Mouse (Mus musculus) cerebellum, adult (tissue): Measurements from ENCODE around the gene Kcnk12.

ENCODE experiments used
- ATAC-seq: cut with Nextera tagmentation; 2 replicates; pipeline ENCODE4 v1.9.2; 2017; ENCODE audit warnings: mild to moderate bottlenecking, moderate library complexity, mixed read lengths; ENCODE audit not compliant: insufficient number of reproducible peaks, low FRiP score, low TSS enrichment

Kcnk12 gene

DNA sequence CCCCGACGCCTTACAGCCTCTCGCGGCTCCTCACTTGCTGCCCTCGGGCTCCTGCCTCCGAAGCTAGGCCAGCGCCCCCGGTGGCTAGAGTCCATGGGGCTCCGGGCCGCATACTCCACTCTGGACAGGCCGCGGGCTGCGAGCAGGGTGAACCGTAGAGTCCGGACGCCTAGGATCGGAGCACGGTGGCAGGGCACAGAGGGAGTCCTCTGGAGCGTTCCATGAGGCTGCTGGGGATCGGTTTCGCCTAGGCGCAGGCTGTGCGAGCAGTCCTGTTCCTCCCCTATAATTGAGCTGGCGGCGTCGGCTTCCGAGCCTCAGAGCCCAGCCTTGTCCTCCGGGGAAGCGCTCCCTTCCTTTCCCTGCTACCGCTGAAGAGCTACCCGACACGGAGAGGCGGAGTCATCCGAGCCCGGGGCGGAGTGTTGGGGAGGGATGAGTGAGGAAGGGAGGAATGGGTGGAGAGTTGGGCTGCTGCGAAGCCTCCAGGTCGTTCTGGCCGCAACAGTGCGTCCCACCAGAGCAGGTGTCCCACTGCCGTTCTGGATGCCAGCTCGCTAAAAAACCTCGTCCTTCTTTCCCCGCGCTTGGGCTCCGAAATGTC lies at the start of gene Kcnk12:
Kcnk12 (minus strand) TSS at position 307 of the 604 bp plus-strand sequence.
- ATAC-seq: peak; percentile 78

GRCm38 (mm10) chr17:87842156-87842555 lies 44.4 kb upstream of the Kcnk12 start:
- no peak for ATAC-seq

DNA sequence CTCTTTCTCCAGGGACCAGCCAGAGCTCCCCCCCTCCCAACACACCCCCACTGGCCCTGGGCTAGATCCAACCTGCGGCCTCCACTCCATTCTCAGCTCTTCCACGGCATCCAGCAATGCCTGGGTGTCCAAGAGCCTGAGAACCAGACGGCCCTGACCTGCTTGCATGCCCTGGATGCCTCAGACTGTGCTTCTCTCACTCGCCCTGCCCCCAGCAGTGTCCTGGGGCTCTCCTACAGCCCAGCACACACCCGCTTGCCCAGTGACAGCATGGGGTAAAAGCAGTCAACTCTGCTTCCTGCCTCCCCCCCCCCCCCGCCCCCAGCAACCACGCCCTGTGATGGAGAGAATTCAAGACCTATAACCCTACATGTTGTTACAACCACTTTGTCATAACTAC lies 42.3 kb upstream of the Kcnk12 start:
- ATAC-seq: no peak

DNA sequence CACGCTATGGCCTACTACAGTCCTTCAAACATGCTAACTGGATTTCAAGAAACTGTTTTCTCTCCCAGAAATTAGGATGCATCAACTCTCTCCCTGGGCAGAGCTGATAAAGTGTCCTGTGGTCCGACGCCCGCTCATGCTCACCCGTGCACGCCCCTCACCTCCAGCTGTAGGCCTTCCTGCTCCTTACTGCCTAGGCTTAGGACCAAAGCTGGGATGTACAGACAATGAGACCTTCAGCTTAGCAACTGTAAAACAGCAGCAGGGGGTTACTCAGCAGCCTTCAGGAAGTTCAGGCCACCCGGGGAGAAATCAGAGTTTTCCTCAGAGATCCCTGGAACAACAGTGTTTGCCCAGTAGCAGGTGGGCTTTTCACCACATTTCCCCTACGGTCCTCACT lies 37.1 kb upstream of the Kcnk12 start:
- no peak for ATAC-seq

DNA sequence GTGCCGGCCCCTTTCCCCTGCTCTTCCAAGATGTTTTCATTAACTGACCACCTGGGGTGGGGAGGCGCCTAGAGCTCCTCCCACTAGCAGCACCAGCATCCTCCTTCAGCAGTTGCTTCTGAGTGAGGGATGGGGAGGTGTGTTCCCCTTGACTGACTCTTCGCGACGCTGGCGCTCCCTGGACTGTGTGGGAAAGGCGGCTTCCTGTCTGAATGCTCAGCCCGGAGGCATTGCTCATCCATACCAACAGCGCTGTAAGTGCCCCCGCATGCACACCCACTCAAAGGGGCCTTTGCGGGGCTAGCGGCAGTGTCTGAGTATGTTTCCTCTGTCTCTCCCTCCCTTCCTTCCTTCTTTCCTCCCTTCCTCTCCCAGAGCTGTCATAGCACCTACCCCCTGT lies 29.1 kb upstream of the Kcnk12 start:
- ATAC-seq: 0 out of 2 replicates have a peak, but pooled peaks have one; percentile 26

- ATAC-seq: no peak
Observed at GRCm38 (mm10) chr17:87826036-87826560, 28.3 kb upstream of the Kcnk12 start.

DNA sequence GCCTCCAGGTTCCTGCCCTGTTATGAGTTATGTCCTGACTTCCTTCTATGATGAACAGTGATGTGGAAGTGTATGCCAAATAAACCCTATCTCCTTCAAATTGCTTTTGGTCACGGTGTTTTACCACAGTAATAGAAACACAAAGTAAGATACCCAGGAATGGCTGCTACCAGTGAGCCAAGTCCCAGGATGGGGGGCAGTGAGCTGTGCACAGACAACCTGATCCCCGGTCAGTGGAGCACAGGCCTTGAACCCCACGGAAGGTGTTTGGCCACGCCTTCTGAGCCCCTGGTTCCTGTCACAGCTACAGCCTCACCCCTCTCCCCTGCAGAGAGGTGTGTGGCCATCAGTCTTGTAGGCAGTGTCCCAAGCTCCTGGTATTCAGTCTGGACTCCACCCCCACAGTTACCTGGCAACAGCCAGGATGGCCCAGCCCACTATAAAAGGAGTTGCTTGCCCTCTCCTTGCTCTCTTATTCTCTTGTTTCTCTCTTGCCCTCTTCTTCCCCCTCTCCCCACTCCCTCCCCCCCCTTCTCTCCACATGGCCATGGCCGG lies 27.7 kb upstream of the Kcnk12 start:
- ATAC-seq: no peak

DNA sequence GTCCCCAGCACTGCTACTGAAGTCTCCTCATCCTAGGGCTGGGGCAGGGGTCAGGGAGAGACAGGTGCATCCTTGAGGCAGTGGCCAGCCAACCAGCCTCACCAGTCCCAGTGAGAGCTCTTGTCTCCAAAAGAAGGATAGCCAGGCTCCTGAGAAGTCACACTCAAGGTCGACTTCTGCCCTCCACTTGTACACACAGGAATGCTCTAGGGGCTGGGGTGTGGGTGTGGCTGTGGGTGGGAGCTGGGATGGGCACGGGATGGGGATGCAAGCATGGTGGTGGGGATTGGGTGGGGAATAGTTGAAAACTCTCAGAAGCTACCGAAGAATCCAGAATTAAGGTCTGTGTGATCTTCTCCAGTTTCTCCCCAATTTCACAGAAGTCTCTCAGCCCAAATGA lies 25.2 kb upstream of the Kcnk12 start:
- ATAC-seq: no peak

- no peak for ATAC-seq
Observed at GRCm38 (mm10) chr17:87809556-87809955, 11.8 kb upstream of the Kcnk12 start.

- ATAC-seq: no peak
Observed at GRCm38 (mm10) chr17:87799948-87800340, 2.1 kb upstream of the Kcnk12 start.

- ATAC-seq: no peak
Observed at GRCm38 (mm10) chr17:87799212-87799947, 1.6 kb upstream of the Kcnk12 start.

GRCm38 (mm10) chr17:87798423-87798941 lies 688 bp upstream of the Kcnk12 start:
- peak; percentile 75 for ATAC-seq

GRCm38 (mm10) chr17:87796881-87797416 lies 845 bp downstream of the Kcnk12 start:
- no peak for ATAC-seq

DNA sequence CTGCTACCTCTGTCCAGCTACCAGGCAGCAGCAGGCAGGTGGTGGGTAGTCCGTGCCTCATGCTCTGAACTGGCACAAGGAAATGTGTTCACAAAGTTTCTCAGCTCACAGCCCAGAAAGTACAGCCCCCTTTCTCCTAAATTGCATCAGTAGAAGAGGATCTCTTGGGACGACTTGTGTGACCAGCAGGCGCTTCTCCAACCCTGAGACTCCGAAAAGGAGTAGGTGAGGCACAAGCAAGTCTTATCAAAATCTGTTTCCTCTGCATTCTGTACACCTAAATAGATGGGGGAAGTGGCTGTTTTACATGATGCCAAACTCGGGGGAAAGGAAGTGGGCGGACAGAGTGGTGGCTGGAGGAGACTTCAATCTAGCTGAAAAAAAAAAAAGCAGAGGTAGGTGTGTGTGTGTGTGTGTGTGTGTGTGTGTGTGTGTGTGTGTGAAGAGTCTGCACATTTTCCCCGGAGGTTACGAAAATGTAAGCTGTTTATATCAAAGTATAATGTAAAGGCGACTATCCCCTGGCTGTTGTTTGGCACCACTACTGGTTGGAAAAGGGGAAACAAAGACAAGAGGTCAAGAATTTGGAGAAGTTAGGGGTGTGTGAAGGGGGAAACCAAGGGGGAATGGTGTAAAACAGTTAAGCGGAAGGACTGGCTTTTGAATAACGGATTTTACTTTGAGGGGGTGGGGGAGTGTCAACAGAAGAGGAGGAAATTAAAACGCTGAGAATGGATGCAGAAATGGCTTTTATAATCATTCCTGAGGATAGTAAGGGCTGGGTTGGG lies 1.7 kb downstream of the Kcnk12 start:
- no peak for ATAC-seq

DNA sequence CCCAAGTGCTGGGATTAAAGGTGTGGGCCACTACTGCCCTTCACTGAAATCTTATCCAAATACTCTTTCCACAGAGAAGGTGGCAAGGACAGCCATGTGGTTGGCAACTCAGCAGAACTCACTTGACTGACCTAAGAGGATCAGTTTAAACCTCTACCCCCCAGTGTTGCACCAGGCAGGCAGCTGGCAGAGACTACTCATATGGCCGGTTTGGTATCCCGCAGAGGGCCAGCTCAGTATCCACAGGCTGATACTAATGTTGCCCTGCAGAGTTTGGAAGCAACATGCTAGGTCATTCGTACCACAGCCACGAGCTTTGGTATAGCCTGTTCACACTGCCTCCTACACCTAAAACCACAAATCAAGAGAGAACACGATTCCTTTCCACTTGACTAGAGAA lies 3.0 kb downstream of the Kcnk12 start:
- no peak for ATAC-seq

DNA sequence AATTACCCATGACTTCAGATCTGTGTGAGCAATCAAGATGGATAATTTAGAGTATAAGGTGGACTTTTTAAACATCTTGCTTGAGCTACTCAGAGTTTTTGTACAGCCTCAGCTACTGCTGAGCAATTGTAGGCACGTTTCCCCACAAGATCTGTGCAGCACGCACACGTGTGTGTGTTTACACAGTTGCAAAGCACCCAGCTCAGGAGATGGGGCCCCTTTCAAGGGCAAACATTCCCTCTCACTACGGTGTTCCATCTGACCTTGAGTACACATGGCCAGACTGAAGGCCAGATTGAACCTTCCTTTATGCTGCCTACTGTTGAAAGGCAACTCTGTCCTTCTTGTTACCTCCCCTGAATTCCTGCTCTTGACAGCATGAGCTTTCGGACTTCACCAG lies 4.5 kb downstream of the Kcnk12 start:
- no peak for ATAC-seq

- ATAC-seq: no peak
Observed at GRCm38 (mm10) chr17:87792623-87793315, 5.0 kb downstream of the Kcnk12 start.

DNA sequence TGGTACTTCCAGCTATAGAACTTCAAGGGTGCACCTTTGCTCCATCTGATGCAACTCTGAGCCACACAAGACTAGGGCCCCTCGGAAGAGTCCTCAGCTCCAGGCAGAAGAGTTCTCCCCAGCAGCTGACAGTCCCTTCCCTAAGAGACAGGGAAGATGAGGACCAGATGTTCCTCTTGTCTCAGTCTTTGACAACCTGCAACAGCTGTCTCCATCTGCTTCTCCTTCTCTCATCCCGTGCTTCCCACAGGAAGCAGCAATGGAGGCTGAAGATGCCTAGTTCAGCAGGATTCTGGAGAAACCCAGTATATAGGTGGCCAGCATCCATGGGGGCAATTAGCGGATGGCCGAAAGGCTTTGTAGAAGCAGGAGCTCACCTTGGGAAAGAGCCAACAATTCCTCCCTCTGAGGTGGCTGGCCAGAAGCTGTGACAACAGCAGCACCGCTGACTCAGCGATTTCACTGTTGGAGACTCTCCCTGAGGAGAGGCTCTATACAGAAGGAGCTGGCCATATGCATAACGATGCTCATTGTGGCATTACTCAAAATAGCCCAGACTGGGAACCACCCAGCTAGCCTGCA lies 6.2 kb downstream of the Kcnk12 start:
- ATAC-seq: no peak

DNA sequence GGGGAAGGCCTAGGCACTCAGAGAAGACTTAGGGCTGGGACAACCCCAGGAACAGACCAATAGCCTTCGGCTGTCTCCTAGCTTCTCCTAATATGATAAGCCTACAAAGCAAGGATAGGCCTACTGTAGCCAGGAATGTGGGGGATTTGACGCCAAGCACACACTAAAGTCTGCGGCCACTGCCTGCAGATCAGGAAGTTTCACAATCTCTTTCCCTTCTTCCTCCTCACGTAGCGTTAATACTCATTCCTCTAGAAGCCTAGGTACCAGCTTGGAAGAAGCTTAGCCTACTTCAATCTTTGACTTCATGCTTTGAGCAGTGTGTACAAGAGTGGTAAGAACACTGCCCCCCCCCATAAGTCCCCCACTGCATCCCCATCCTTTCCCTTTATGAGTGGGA lies 7.1 kb downstream of the Kcnk12 start:
- no peak for ATAC-seq
